Mouse (Mus musculus): ENCODE results near the gene Tat. TPM values are rescaled to one million over a fixed set of nuclear protein-coding genes. Genes with fewer than 3 reads are reported as not detected.

Tat gene
- polyA plus RNA-seq, 1 experiment from 2014 or later, result 0.45 TPM

DNA sequence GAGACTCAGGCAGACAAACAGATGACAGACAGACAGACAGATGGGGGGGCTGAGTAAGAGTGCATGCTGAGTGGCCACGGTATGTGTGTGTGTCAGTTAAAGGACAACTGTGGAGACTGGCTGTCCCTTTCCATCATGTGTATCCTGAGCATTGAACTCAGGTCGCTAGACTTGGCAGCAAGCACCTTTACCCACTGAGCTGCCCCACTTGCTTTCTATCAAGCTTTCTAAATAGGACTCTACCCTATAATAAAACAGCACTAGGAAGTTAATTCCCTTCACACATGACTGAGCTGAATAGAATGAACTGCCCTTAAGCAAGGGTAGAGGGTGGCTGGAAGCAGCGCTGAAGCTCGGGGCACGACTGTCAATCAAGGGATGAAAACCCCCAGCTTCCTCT is 1.9 kb downstream of the Tat start:
- no peak overlapping the region for H3K4me2 ChIP-seq (ENCODE audit: low read depth, low read length)
- no peaks in the 10 kb centered on the region for H3K36me3 ChIP-seq (ENCODE audit: control insufficient read depth, insufficient read depth)
- no peaks in the 10 kb centered on the region for H3K4me1 ChIP-seq (ENCODE audit: control insufficient read depth, low read depth, low read length)
- WGBS (ENCODE audit: insufficient replicate concordance), result 57% methylated on average over 5 of the region's 5 CpGs
- no peak overlapping the region for H3K4me3 ChIP-seq (ENCODE audit: low read depth, low read length)
- ATAC-seq (ENCODE audit: low read depth), result no peak
- H3K27me3 ChIP-seq (ENCODE audit: control insufficient read depth, insufficient read depth, low read depth, low read length), result no peaks in the 10 kb centered on the region
- H3K27ac ChIP-seq (ENCODE audit: low read length), result no peak overlapping the region
- H3K9me3 ChIP-seq (replicated peaks; ENCODE audit: control insufficient read depth, low read length), result no peaks in the 10 kb centered on the region
- H3K9ac ChIP-seq (ENCODE audit: low read depth, low read length), result no peak overlapping the region

DNA sequence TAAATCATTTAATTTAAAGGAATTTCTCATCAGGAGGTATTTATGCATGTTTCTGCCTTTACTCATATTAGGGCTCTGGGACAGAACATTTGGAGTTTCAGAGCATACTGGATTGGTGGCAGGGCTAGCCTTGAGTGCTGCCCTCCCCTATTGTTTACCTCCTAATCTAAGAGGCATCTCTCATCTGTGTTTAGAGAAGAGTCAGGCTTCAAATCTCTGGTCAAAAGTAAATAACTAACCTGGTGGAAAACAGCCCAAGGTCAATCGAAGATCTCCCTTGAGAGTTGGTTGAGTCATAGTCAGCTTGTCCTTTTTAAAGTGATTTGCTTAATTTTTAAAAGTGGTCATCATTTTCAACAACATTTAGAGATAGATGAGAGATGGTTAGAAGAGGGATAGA is 2.7 kb downstream of the Tat start:
- H3K36me3 ChIP-seq (ENCODE audit: control insufficient read depth, insufficient read depth), result no peaks in the 10 kb centered on the region
- WGBS (ENCODE audit: insufficient replicate concordance), result 54% methylated on average over 1 of the region's 1 CpGs
- H3K27ac ChIP-seq (ENCODE audit: low read length), result no peak overlapping the region
- H3K4me3 ChIP-seq (ENCODE audit: low read depth, low read length), result no peak overlapping the region
- H3K9me3 ChIP-seq (replicated peaks; ENCODE audit: control insufficient read depth, low read length), result no peaks in the 10 kb centered on the region
- H3K4me1 ChIP-seq (ENCODE audit: control insufficient read depth, low read depth, low read length), result no peaks in the 10 kb centered on the region
- no peak overlapping the region for H3K9ac ChIP-seq (ENCODE audit: low read depth, low read length)
- no peaks in the 10 kb centered on the region for H3K27me3 ChIP-seq (ENCODE audit: control insufficient read depth, insufficient read depth, low read depth, low read length)
- no peak overlapping the region for H3K4me2 ChIP-seq (ENCODE audit: low read depth, low read length)
- no peak for ATAC-seq (ENCODE audit: low read depth)

DNA sequence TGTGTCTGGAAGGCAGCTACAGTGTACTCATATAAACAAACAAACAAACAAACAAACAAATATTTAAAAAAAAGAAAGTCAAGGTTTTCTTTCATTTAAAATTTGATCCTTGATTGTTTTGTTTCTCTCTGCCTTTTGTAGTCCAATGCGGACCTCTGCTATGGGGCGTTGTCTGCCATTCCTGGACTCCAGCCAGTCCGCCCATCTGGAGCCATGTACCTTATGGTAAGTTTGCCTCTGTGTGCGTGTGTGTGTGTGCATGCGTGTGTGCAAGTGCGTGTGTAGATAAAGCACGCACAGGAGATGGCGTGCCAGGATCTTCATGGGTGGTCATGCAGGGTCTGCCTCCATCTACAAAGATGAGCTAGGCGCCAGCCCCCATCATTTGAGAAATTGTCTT is 7.1 kb downstream of the Tat start:
- H3K27me3 ChIP-seq (ENCODE audit: control insufficient read depth, insufficient read depth, low read depth, low read length), result no peaks in the 10 kb centered on the region
- H3K36me3 ChIP-seq (ENCODE audit: control insufficient read depth, insufficient read depth), result no peaks in the 10 kb centered on the region
- H3K27ac ChIP-seq (ENCODE audit: low read length), result no peak overlapping the region
- H3K4me1 ChIP-seq (ENCODE audit: control insufficient read depth, low read depth, low read length), result no peaks in the 10 kb centered on the region
- H3K4me2 ChIP-seq (ENCODE audit: low read depth, low read length), result no peak overlapping the region
- WGBS (ENCODE audit: insufficient replicate concordance), result 70% methylated on average over 9 of the region's 9 CpGs
- H3K9ac ChIP-seq (ENCODE audit: low read depth, low read length), result no peak overlapping the region
- H3K9me3 ChIP-seq (replicated peaks; ENCODE audit: control insufficient read depth, low read length), result no peaks in the 10 kb centered on the region
- ATAC-seq (ENCODE audit: low read depth), result no peak
- H3K4me3 ChIP-seq (ENCODE audit: low read depth, low read length), result no peak overlapping the region

- H3K27me3 ChIP-seq (ENCODE audit: control insufficient read depth, insufficient read depth, low read depth, low read length), result no peaks in the 10 kb centered on the region
- WGBS (ENCODE audit: insufficient replicate concordance), result 68% methylated on average over 7 of the region's 7 CpGs
Measured at GRCm38 (mm10) chr8:109998066-109998465, 7.8 kb downstream of the Tat start.

DNA sequence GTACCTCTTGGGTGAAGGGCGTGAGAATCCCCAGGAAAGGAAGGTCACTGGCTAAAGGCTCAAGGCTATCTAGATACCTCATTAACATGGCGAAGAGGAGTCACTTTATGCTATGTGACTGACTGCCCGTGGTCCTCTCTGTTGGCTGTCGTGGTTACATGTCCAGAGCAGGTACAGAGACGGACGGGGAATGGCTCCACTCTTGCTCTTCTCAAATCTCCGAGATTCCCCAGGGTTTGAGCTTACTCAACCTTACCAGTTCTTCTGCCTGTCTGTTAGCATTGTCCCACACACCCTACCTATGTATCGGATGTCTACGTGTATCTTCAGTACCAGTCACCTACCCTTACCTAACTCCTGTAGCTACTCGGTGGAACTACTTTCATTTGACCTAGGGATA is 9.7 kb downstream of the Tat start:
- Histone ChIP-seq H3K4me2 (ENCODE audit: low read depth, low read length) (no peak overlapping the region), H3K36me3 (ENCODE audit: control insufficient read depth, insufficient read depth) (no peaks in the 10 kb centered on the region), H3K9me3 (replicated peaks; ENCODE audit: control insufficient read depth, low read length) (no peaks in the 10 kb centered on the region), H3K27ac (ENCODE audit: low read length) (no peak overlapping the region), H3K4me1 (ENCODE audit: control insufficient read depth, low read depth, low read length) (no peaks in the 10 kb centered on the region), H3K9ac (ENCODE audit: low read depth, low read length) (no peak overlapping the region), H3K4me3 (ENCODE audit: low read depth, low read length) (no peak overlapping the region), H3K27me3 (ENCODE audit: control insufficient read depth, insufficient read depth, low read depth, low read length) (no peaks in the 10 kb centered on the region)
- no peak for ATAC-seq (ENCODE audit: low read depth)
- WGBS (ENCODE audit: insufficient replicate concordance), result 56% methylated on average over 10 of the region's 10 CpGs

More at GRCm38 (mm10) chr8:109998066-109998465, 7.8 kb downstream of the Tat start:
- H3K36me3 ChIP-seq (ENCODE audit: control insufficient read depth, insufficient read depth), result no peaks in the 10 kb centered on the region
- no peak overlapping the region for H3K9ac ChIP-seq (ENCODE audit: low read depth, low read length)
- H3K4me1 ChIP-seq (ENCODE audit: control insufficient read depth, low read depth, low read length), result no peaks in the 10 kb centered on the region
- H3K27ac ChIP-seq (ENCODE audit: low read length), result no peak overlapping the region
- no peak overlapping the region for H3K4me3 ChIP-seq (ENCODE audit: low read depth, low read length)
- no peaks in the 10 kb centered on the region for H3K9me3 ChIP-seq (replicated peaks; ENCODE audit: control insufficient read depth, low read length)
- no peak overlapping the region for H3K4me2 ChIP-seq (ENCODE audit: low read depth, low read length)
- ATAC-seq (ENCODE audit: low read depth), result no peak

- H3K27ac ChIP-seq (ENCODE audit: low read length), result no peak overlapping the region
- no peaks in the 10 kb centered on the region for H3K27me3 ChIP-seq (ENCODE audit: control insufficient read depth, insufficient read depth, low read depth, low read length)
- H3K4me2 ChIP-seq (ENCODE audit: low read depth, low read length), result no peak overlapping the region
- no peak for ATAC-seq (ENCODE audit: low read depth)
- no peak overlapping the region for H3K4me3 ChIP-seq (ENCODE audit: low read depth, low read length)
- WGBS (ENCODE audit: insufficient replicate concordance), result 25% methylated on average over 9 of the region's 9 CpGs
- no peaks in the 10 kb centered on the region for H3K9me3 ChIP-seq (replicated peaks; ENCODE audit: control insufficient read depth, low read length)
- H3K9ac ChIP-seq (ENCODE audit: low read depth, low read length), result no peak overlapping the region
- H3K36me3 ChIP-seq (ENCODE audit: control insufficient read depth, insufficient read depth), result no peaks in the 10 kb centered on the region
- no peaks in the 10 kb centered on the region for H3K4me1 ChIP-seq (ENCODE audit: control insufficient read depth, low read depth, low read length)
Measured at GRCm38 (mm10) chr8:110002953-110003352, 12.7 kb downstream of the Tat start.

DNA sequence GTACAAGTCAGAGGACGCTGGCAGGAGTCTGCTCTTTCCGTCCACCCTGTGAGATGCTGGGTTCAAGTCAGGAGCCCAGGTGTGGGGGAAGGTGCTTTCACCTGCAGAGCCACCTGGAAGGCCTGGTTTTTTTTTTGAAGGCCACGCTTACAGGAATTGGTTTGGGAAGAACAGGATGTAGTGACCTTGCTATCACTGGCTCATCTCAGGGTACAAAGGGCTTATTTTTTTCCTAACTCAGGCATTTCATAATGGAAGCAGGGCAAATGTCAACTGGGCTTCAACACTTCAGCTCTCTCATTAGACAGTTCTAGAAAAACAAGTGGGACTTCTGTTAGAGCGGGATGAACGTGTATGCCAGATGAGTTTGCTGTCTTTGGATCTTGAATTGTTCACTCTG is 14.1 kb downstream of the Tat start:
- no peak for ATAC-seq (ENCODE audit: low read depth)
- Histone ChIP-seq H3K4me1 (ENCODE audit: control insufficient read depth, low read depth, low read length) (no peaks in the 10 kb centered on the region), H3K27ac (ENCODE audit: low read length) (no peak overlapping the region), H3K4me2 (ENCODE audit: low read depth, low read length) (no peak overlapping the region), H3K9me3 (replicated peaks; ENCODE audit: control insufficient read depth, low read length) (no peaks in the 10 kb centered on the region), H3K9ac (ENCODE audit: low read depth, low read length) (no peak overlapping the region), H3K27me3 (ENCODE audit: control insufficient read depth, insufficient read depth, low read depth, low read length) (no peaks in the 10 kb centered on the region), H3K36me3 (ENCODE audit: control insufficient read depth, insufficient read depth) (no peaks in the 10 kb centered on the region), H3K4me3 (ENCODE audit: low read depth, low read length) (no peak overlapping the region)
- 54% methylated on average over 5 of the region's 5 CpGs for WGBS (ENCODE audit: insufficient replicate concordance)

DNA sequence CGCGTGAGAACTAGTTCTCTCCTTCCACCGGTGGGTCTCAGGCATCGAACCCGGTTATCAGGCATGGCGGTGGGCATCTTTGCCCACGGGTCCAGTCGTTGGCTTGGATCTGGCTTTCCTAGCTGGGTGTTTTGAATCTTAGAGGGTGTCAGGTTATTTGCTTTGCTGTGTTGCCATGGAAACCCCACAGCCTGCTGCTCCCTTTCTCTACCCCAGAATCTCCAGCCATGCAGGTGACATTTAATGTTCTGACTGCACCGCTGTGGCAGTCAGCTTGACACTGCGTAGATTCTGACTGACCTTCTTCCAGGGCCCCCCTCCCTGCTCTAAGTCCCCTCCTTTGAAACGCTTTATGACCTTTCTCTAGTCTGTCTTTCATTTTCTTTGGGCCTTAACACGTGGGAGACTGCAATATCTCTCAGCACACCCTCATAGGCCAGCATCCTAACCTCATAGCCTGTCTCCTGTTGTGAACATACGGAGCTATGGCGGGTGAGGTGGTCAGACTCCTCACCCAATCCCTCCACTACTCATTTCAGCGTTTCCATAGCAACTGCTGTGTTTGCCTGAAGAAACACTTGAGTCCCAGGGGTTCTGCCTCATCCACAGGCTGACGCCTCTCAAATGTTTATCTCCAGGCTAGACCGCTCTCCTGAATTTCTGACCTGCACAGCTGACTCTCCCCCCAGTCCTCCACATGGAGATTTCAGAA is 16.2 kb downstream of the Tat start:
- Histone ChIP-seq H3K36me3 (ENCODE audit: control insufficient read depth, insufficient read depth) (no peaks in the 10 kb centered on the region), H3K4me2 (ENCODE audit: low read depth, low read length) (no peak overlapping the region), H3K9me3 (replicated peaks; ENCODE audit: control insufficient read depth, low read length) (no peaks in the 10 kb centered on the region), H3K27ac (ENCODE audit: low read length) (no peak overlapping the region), H3K9ac (ENCODE audit: low read depth, low read length) (no peak overlapping the region), H3K4me1 (ENCODE audit: control insufficient read depth, low read depth, low read length) (no peaks in the 10 kb centered on the region), H3K27me3 (ENCODE audit: control insufficient read depth, insufficient read depth, low read depth, low read length) (no peaks in the 10 kb centered on the region), H3K4me3 (ENCODE audit: low read depth, low read length) (no peak overlapping the region)
- 54% methylated on average over 17 of the region's 17 CpGs for WGBS (ENCODE audit: insufficient replicate concordance)
- ATAC-seq (ENCODE audit: low read depth), result no peak

- H3K9me3 ChIP-seq (replicated peaks; ENCODE audit: control insufficient read depth, low read length), result no peaks in the 10 kb centered on the region
- no peak overlapping the region for H3K27ac ChIP-seq (ENCODE audit: low read length)
- no peaks in the 10 kb centered on the region for H3K36me3 ChIP-seq (ENCODE audit: control insufficient read depth, insufficient read depth)
- H3K4me1 ChIP-seq (ENCODE audit: control insufficient read depth, low read depth, low read length), result no peaks in the 10 kb centered on the region
- H3K27me3 ChIP-seq (ENCODE audit: control insufficient read depth, insufficient read depth, low read depth, low read length), result no peaks in the 10 kb centered on the region
- no peak overlapping the region for H3K4me2 ChIP-seq (ENCODE audit: low read depth, low read length)
- H3K4me3 ChIP-seq (ENCODE audit: low read depth, low read length), result no peak overlapping the region
- ATAC-seq (ENCODE audit: low read depth), result no peak
- 66% methylated on average over 26 of the region's 26 CpGs for WGBS (ENCODE audit: insufficient replicate concordance)
- no peak overlapping the region for H3K9ac ChIP-seq (ENCODE audit: low read depth, low read length)
Measured at GRCm38 (mm10) chr8:110008228-110008994, 18.2 kb downstream of the Tat start.
